Mouse (Mus musculus) limb, embryonic 14.5 days (tissue): ENCODE data around the gene Rab31. TPM values are rescaled to one million over a fixed set of nuclear protein-coding genes. Genes with fewer than 3 reads are reported as not detected.

Source experiments
- ATAC-seq: fragments of 200-750 bp; cut with Nextera tagmentation; 2 replicates; pipeline ENCODE4 v1.8.0; 2017; ENCODE audit warnings: low read depth, moderate number of reproducible peaks, moderate TSS enrichment; ENCODE audit not compliant: low FRiP score
- DNase-seq: peaks from one replicate; pipeline ENCODE4 v3.0.0-alpha.2; 2015; ENCODE audit warnings: low spot score
- H3K27ac ChIP-seq: fragments of 300-500 bp; sonication (generic); replicated peaks from 2 replicates; pipeline ENCODE4 v1.5.1; 2014; ENCODE audit warnings: low read depth, mild to moderate bottlenecking, low read length, moderate library complexity, mixed read lengths
- H3K27me3 ChIP-seq: fragments of 300-500 bp; sonication (generic); 2 replicates; pipeline ENCODE4 v1.6.1; 2014; ENCODE audit warnings: low read length, mixed read lengths; ENCODE audit not compliant: control insufficient read depth, insufficient read depth
- H3K36me3 ChIP-seq: fragments of 300-500 bp; sonication (generic); 2 replicates; pipeline ENCODE4 v1.6.1; 2014; ENCODE audit warnings: mild to moderate bottlenecking, low read length, moderate library complexity, mixed read lengths; ENCODE audit not compliant: control insufficient read depth, insufficient read depth
- H3K4me1 ChIP-seq: fragments of 300-500 bp; sonication (generic); 2 replicates; pipeline ENCODE4 v1.6.1; 2014; ENCODE audit warnings: antibody characterized with exemption, low read length, mixed read lengths; ENCODE audit not compliant: control insufficient read depth, insufficient read depth
- H3K4me2 ChIP-seq: fragments of 300-500 bp; sonication (generic); replicated peaks from 2 replicates; pipeline ENCODE4 v1.6.1; 2014; ENCODE audit warnings: low read depth, mild to moderate bottlenecking, low read length, moderate library complexity; ENCODE audit not compliant: severe bottlenecking
- H3K4me3 ChIP-seq: fragments of 300-500 bp; sonication (generic); replicated peaks from 2 replicates; pipeline ENCODE4 v1.5.1; 2014; ENCODE audit warnings: low read length
- H3K9ac ChIP-seq: fragments of 300-500 bp; sonication (generic); 2 replicates; pipeline ENCODE4 v1.6.1; 2014; ENCODE audit warnings: mild to moderate bottlenecking, low read depth, low read length, moderate library complexity; ENCODE audit not compliant: severe bottlenecking
- H3K9me3 ChIP-seq: fragments of 300-500 bp; sonication (generic); 2 replicates; pipeline ENCODE4 v1.6.1; 2016; ENCODE audit warnings: low read length; ENCODE audit not compliant: control insufficient read depth
- POLR2A ChIP-seq: fragments of 200-500 bp; IDR thresholded peaks from 2 replicates; pipeline ENCODE4 v1.8.0; 2012; ENCODE audit warnings: inconsistent platforms, mild to moderate bottlenecking, moderate library complexity, borderline replicate concordance; ENCODE audit not compliant: insufficient read depth, insufficient read length; ENCODE audit errors: extremely low read depth
- WGBS: fragments of 180-500 bp; shearing (Covaris S2); extraction: QIAGEN DNeasy Blood & Tissue Kit; methylation state at CpG from one replicate; pipeline ENCODE4 v1.1.7; 2014; 5-methylcytosine and 5-hydroxymethylcytosine counted together
- polyA plus RNA-seq, 2 experiments: library from polyadenylated mRNA; depleted of rRNA in 1 of 2; stranded (reverse) in 1 of 2; unstranded in 1 of 2; fragments of >200 nt; fragmentation: Nextera tagmentation in 1 of 2; extraction: Ambion mirVana in 1 of 2; gene quantifications; 2 replicates each; pipeline versions ENCODE4 v1.2.1 to v1.2.3; 2012 to 2014

The Rab31 gene
- polyA plus RNA-seq, 2 experiments: 36.3 to 67.8 TPM

DNA sequence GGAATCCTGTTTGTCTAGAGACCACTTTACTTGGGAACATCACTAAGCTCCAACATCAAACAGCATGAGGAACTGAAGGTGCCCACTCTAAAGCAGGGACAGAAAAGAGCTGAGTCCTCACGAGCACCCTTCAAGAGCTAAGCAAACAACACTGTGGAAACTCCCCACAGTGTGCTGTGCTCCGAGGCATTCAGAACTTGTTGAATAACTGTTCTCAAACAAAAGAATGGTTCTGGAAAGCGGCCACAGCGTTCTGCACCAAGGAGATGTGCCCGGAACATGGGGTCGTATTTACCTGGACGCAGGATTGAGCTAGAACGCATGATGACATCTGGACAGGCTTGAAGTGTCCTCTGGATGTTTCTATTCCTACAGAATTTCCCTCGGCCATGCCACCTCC lies 114.6 kb downstream of the Rab31 start:
- no peaks in the 10 kb centered on the region for H3K4me1 ChIP-seq
- no peak overlapping the region for H3K4me3 ChIP-seq
- H3K9me3 ChIP-seq: no peaks in the 10 kb centered on the region
- no peak overlapping the region for H3K9ac ChIP-seq
- H3K27ac ChIP-seq: no peak overlapping the region
- H3K4me2 ChIP-seq: no peak overlapping the region
- DNase-seq (no peak), ATAC-seq (no peak)
- H3K36me3 ChIP-seq: no peaks in the 10 kb centered on the region
- no peaks in the 10 kb centered on the region for H3K27me3 ChIP-seq
- TF ChIP-seq POLR2A: no peak
- WGBS: 92% methylated on average over 9 of the region's 9 CpGs

GRCm38 (mm10) chr17:65656731-65657130 lies 115.8 kb downstream of the Rab31 start:
- Histone ChIP-seq H3K9me3 (no peaks in the 10 kb centered on the region), H3K27ac (no peak overlapping the region), H3K36me3 (no peaks in the 10 kb centered on the region), H3K4me2 (no peak overlapping the region), H3K4me1 (no peaks in the 10 kb centered on the region), H3K9ac (no peak overlapping the region), H3K27me3 (no peaks in the 10 kb centered on the region), H3K4me3 (no peak overlapping the region)
- ATAC-seq: no peak
- no peak for DNase-seq
- no peak for TF ChIP-seq POLR2A
- 93% methylated on average over 6 of the region's 6 CpGs for WGBS

DNA sequence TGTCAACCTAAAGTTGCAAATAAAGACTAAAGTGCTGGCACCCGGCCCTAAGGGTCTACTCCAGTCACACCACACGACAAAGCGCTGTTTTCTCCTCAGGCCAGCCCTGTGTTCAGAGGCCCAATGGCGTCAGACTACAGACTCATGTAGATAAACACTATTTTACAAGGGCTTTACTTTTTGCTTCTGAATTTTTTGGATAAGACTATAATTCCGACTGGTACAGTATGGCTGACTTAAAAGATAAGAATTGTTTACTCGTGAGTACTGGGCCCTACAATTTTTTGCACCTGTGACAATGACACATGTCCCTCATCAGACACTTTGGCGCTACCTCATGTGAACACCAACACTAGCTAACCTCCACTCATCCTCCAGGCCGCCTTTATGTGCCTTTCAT lies 116.5 kb downstream of the Rab31 start:
- Histone ChIP-seq H3K9me3 (no peaks in the 10 kb centered on the region), H3K27me3 (no peaks in the 10 kb centered on the region), H3K4me1 (no peaks in the 10 kb centered on the region), H3K4me3 (no peak overlapping the region), H3K4me2 (no peak overlapping the region), H3K27ac (no peak overlapping the region), H3K9ac (no peak overlapping the region), H3K36me3 (no peaks in the 10 kb centered on the region)
- ATAC-seq (no peak), DNase-seq (no peak)
- 89% methylated on average over 8 of the region's 8 CpGs for WGBS
- TF ChIP-seq POLR2A: no peak

- no peak for TF ChIP-seq POLR2A
- Histone ChIP-seq H3K9ac (no peak overlapping the region), H3K4me2 (no peak overlapping the region), H3K27me3 (no peaks in the 10 kb centered on the region), H3K4me1 (no peaks in the 10 kb centered on the region), H3K36me3 (no peaks in the 10 kb centered on the region), H3K27ac (no peak overlapping the region), H3K4me3 (no peak overlapping the region), H3K9me3 (no peaks in the 10 kb centered on the region)
- no peak for DNase-seq
- 90% methylated on average over 4 of the region's 4 CpGs for WGBS
- no peak for ATAC-seq
Observed at GRCm38 (mm10) chr17:65655608-65656007, 116.9 kb downstream of the Rab31 start.

DNA sequence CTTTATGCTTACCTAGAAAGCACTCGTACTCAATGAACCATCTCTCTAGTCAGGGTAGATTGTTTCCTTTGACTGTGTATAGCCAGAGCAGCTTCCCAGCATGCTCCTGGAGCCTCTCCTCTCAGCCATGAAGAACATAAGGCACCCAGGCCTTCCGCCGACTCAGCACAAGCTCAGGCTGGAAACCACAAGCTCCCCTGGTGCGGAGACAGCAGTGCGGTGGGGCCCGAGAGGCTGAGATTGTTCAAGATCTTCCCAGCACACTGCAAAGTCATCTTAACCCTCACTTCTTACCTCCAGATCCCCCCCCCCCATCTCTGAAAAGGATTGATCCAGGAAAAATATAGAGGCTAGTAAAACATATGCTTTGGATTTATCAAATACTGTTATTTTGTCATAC lies 122.0 kb downstream of the Rab31 start:
- no peak for DNase-seq
- WGBS: 87% methylated on average over 6 of the region's 6 CpGs
- TF ChIP-seq POLR2A: no peak

GRCm38 (mm10) chr17:65649175-65649493 lies 123.4 kb downstream of the Rab31 start:
- Histone ChIP-seq H3K9me3 (no peaks in the 10 kb centered on the region), H3K36me3 (no peaks in the 10 kb centered on the region), H3K4me2 (no peak overlapping the region), H3K4me1 (no peaks in the 10 kb centered on the region), H3K27me3 (no peaks in the 10 kb centered on the region), H3K4me3 (no peak overlapping the region), H3K9ac (no peak overlapping the region), H3K27ac (no peak overlapping the region)
- 79% methylated on average over 2 of the region's 2 CpGs for WGBS
- no peak for DNase-seq
- TF ChIP-seq POLR2A: no peak
- ATAC-seq: no peak

More for the DNA sequence above, 122.0 kb downstream of the Rab31 start:
- Histone ChIP-seq H3K36me3 (no peaks in the 10 kb centered on the region), H3K9me3 (no peaks in the 10 kb centered on the region), H3K4me1 (no peaks in the 10 kb centered on the region), H3K4me2 (no peak overlapping the region), H3K27ac (no peak overlapping the region), H3K27me3 (no peaks in the 10 kb centered on the region), H3K9ac (no peak overlapping the region), H3K4me3 (no peak overlapping the region)
- ATAC-seq: no peak
